Mouse (Mus musculus): Measurements from ENCODE around the gene Ddx25. TPM values are rescaled to one million over a fixed set of nuclear protein-coding genes. Genes with fewer than 3 reads are reported as not detected.

Ddx25 gene
- total and polyA plus RNA-seq, 3 experiments: 0.17 to 1.1 (median 0.63) TPM

DNA sequence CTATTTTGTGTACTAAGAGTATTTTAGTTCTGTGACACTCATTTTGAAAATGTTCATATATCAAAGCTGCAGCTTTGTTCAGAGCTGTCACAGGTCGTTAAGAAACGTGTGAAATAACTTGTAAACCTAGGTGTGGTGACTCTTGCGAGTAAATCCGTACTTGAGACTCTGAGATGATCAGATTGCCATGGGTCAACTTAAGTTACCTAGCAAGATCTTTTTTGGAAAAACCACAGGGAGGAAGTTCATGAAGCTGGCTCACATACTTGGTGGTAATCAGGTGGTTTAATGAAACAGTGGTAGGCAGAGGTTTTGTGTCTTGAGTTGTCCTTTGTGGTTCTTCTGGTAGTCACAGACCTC, 64.6 kb downstream of the Ddx25 start:
- no peak for DNase-seq

DNA sequence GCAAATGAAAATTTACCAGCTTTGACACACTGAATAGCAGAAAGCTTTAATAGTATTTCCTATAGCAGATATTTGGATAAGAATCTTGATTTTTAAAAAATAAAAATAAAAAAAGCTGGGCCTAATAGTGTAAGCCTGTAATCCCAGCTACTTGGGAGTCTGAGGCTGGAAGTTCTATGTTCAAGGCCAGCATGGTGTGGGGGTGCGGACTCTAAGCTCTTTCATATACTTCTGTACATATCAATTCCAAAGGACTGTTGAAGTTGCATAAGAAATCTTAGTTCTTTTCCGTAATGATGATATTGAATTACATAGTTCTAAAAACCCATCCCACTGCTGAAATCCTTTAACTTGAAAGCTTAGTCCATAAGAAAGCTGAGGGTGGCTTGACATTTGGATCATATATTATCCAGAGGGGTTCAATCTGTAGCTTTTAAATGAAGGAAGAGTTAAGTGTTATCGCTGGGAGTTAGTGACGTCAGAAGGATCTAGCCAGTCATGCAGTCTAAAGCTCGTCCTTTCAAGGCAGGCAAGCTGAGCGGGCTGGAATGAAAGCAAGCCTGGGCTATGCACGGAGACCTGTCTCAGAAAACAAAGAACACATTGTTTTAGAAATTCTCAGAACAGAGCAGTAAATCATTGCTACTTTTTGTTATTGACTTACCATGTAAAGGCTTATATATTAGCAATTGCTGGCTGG, 65.1 kb downstream of the Ddx25 start:
- DNase-seq: no peak

DNA sequence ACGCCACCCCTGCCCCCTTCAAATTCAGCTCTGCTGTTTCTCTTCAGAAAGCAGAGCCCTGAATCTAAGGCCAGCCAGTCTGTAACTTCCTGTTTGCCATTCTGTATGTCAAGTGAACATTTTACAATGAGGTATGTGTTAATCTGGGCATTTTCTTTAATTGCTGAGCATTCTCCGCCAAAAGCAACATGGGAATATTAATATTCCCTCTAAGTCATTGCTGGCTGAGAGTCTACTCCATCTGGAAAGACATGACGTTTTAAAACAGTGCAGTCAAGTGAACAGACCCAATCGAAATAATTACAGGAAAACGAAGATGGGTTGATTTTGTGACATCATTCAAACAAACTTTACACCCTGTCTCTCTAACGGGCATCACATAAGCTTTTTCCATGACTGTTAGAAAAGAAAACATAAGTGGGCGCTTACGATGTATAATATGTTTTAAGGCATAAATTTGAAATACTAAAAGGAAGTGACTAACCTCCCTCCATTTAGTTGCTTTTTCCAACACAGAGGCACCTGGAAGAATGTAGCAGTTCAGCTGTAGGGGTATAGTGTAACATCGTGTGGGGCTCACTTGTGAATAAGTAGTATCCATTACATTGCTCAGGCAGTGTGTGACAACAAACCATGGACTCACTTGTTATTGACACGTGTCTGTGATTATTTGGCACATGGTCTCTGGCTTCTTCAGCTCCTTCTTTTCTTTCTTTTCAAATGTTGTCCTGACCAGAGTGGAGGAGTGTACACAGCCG, 67.0 kb downstream of the Ddx25 start:
- no peak for DNase-seq

DNA sequence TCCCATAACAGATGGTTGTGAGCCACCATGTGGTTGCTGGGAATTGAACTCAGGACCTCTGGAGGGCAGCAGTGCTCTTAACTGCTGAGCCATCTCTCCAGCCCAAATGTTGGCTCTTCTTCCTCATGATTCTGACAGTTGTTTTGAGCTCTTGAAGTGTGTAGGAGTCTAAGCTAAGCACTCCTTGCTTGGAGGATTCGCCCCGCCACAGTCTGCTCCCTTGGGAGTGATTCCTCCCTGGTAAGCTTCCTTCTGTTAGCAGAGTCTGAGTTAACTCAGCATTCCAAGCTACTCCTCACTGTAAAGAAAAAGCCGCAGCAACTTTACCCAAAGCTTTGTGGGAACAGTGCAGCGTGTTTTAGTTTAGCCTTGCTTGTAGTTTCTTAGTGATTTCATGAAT, 69.8 kb downstream of the Ddx25 start:
- no peak for DNase-seq

Other genes starting within 250 kb of the Ddx25 start
- 10 to 100 TPM; 11.8 to 19.4 TPM for gene Cdon, start 137.4 kb downstream of the Ddx25 start, total RNA-seq (2021)
- 1.8 and 1.9 TPM in 2 replicates for gene Cdon, start 137.4 kb downstream of the Ddx25 start, polyA plus RNA-seq (2012; rRNA removed)
- not detected for gene Gm1113, start 40.3 kb downstream of the Ddx25 start, total RNA-seq (2021)
- not detected in 2 replicates for gene Gm1113, start 40.3 kb downstream of the Ddx25 start, polyA plus RNA-seq (2012; rRNA removed)
- 10 to 100 TPM; 12.3 to 12.5 TPM for gene Pus3, start 67 bp upstream of the Ddx25 start, total RNA-seq (2021)
- gene Pus3, start 67 bp upstream of the Ddx25 start, polyA plus RNA-seq (2012; rRNA removed): 0.21 and 0.33 TPM in 2 replicates
- gene Pate2, start 11.8 kb upstream of the Ddx25 start, total RNA-seq (2021): under 1 TPM in 1 of 2 experiments, not detected in 1; 0.28 TPM
- 0.08 and 0.09 TPM in 2 replicates for gene Pate2, start 11.8 kb upstream of the Ddx25 start, polyA plus RNA-seq (2012; rRNA removed)
- gene Hyls1, start 11.9 kb upstream of the Ddx25 start, total RNA-seq (2021): 1 to 10 TPM; 3.6 to 3.9 TPM
- gene Hyls1, start 11.9 kb upstream of the Ddx25 start, polyA plus RNA-seq (2012; rRNA removed): 0.53 and 0.66 TPM in 2 replicates
- gene Pate4, start 53.4 kb upstream of the Ddx25 start, total RNA-seq (2021): not detected
- gene Pate4, start 53.4 kb upstream of the Ddx25 start, polyA plus RNA-seq (2012; rRNA removed): not detected in 2 replicates
- gene Pate3, start 89.7 kb upstream of the Ddx25 start, total RNA-seq (2021): not detected
- gene Pate3, start 89.7 kb upstream of the Ddx25 start, polyA plus RNA-seq (2012; rRNA removed): not detected in 2 replicates
- gene Pate1, start 128.9 kb upstream of the Ddx25 start, total RNA-seq (2021): not detected
- not detected in 2 replicates for gene Pate1, start 128.9 kb upstream of the Ddx25 start, polyA plus RNA-seq (2012; rRNA removed)
- not detected for gene Gm17677, start 182.5 kb upstream of the Ddx25 start, total RNA-seq (2021)
- gene Gm17677, start 182.5 kb upstream of the Ddx25 start, polyA plus RNA-seq (2012; rRNA removed): not detected in 2 replicates
- gene Gm17727, start 219.6 kb upstream of the Ddx25 start, total RNA-seq (2021): not detected
- gene Gm17727, start 219.6 kb upstream of the Ddx25 start, polyA plus RNA-seq (2012; rRNA removed): not detected in 2 replicates
- gene Gm27235, start 231.6 kb upstream of the Ddx25 start, total RNA-seq (2021): not detected
- gene Gm27235, start 231.6 kb upstream of the Ddx25 start, polyA plus RNA-seq (2012; rRNA removed): not detected in 2 replicates
- gene D730048I06Rik, start 231.6 kb upstream of the Ddx25 start, total RNA-seq (2021): not detected
- gene D730048I06Rik, start 231.6 kb upstream of the Ddx25 start, polyA plus RNA-seq (2012; rRNA removed): not detected in 2 replicates